Mouse (Mus musculus) urinary bladder, postnatal 14 days (tissue): ENCODE measurements around the gene Lix1.

Source experiments
- DNase-seq: peaks from one replicate; pipeline ENCODE4 v3.0.0; 2021; ENCODE audit warnings: low spot score

Gene Lix1

GRCm38 (mm10) chr17:17402222-17403004, at the start of gene Lix1:
Gene Lix1 (plus strand): TSS chr17:17402672.
- DNase-seq, result peak; percentile 28

- no peak for DNase-seq
Measured at GRCm38 (mm10) chr17:17373550-17373917, 28.9 kb upstream of the Lix1 start.

GRCm38 (mm10) chr17:17373918-17374910, 28.3 kb upstream of the Lix1 start, which contains the start of gene Riok2:
Gene Riok2 (plus strand): TSS chr17:17374309.
- peak; percentile 97 for DNase-seq

GRCm38 (mm10) chr17:17375581-17375980, 26.9 kb upstream of the Lix1 start:
- DNase-seq, result no peak

GRCm38 (mm10) chr17:17383703-17384102, 18.8 kb upstream of the Lix1 start:
- DNase-seq, result no peak

GRCm38 (mm10) chr17:17384502-17384901, 18.0 kb upstream of the Lix1 start:
- no peak for DNase-seq

- DNase-seq, result no peak
Measured at GRCm38 (mm10) chr17:17386117-17386516, 16.4 kb upstream of the Lix1 start.

GRCm38 (mm10) chr17:17391823-17392222, 10.6 kb upstream of the Lix1 start:
- no peak for DNase-seq

- DNase-seq, result no peak
Measured at GRCm38 (mm10) chr17:17392863-17393262, 9.6 kb upstream of the Lix1 start.

GRCm38 (mm10) chr17:17393300-17393699, 9.2 kb upstream of the Lix1 start:
- DNase-seq, result no peak

- peak; percentile 79 for DNase-seq
Measured at GRCm38 (mm10) chr17:17394336-17394735, 8.1 kb upstream of the Lix1 start.

GRCm38 (mm10) chr17:17396869-17397268, 5.6 kb upstream of the Lix1 start:
- no peak for DNase-seq

- no peak for DNase-seq
Measured at GRCm38 (mm10) chr17:17398664-17399063, 3.8 kb upstream of the Lix1 start.

GRCm38 (mm10) chr17:17403038-17403437, 566 bp downstream of the Lix1 start:
- no peak for DNase-seq

GRCm38 (mm10) chr17:17403578-17404112, 1.2 kb downstream of the Lix1 start:
- DNase-seq, result no peak

GRCm38 (mm10) chr17:17404811-17405544, 2.5 kb downstream of the Lix1 start:
- DNase-seq, result no peak

- no peak for DNase-seq
Measured at GRCm38 (mm10) chr17:17405606-17406005, 3.1 kb downstream of the Lix1 start.

GRCm38 (mm10) chr17:17408137-17408536, 5.7 kb downstream of the Lix1 start:
- DNase-seq, result no peak

GRCm38 (mm10) chr17:17408720-17409478, 6.4 kb downstream of the Lix1 start:
- DNase-seq, result no peak

GRCm38 (mm10) chr17:17409601-17410000, 7.1 kb downstream of the Lix1 start:
- no peak for DNase-seq

- no peak for DNase-seq
Measured at GRCm38 (mm10) chr17:17411443-17411842, 9.0 kb downstream of the Lix1 start.
